Mouse (Mus musculus): ENCODE results near the gene Osbpl6.

DNA sequence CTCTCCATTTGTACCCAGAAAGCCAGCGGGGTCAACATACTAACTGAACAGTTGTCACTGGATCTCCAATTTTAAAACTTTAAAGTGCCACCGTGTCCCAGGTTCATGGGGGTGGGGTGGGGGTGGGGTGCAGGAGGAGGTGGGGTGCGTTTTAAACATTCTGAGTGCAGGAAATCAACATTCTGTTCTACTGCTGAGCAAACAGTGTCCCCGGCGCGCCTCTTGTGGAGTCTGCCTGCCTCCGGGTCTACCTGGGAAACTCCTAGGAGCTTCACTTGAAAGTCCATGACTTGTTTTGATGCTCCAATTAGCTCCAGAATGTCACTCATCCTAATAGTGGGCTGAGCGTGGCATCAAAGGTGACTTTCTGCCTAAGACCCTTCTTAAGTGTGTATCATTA lies 139.2 kb downstream of the Osbpl6 start:
- TF ChIP-seq CTCF (IDR thresholded peaks at IDR 0.05; ENCODE audit: control insufficient read depth, insufficient read depth, insufficient replicate concordance, low read depth, low read length) (no peak), POLR2A (IDR thresholded peaks at IDR 0.05; ENCODE audit: control insufficient read depth, low read depth, low read length) (no peak)

All from testis, adult 2 months (tissue).